Mouse (Mus musculus): ENCODE results near the gene Ncoa4. TPM values are rescaled to one million over a fixed set of nuclear protein-coding genes. Genes with fewer than 3 reads are reported as not detected.
A peak's percentile ranks its signal among the peaks of the same experiment; 100 is the strongest.
"Not testable (repeated sequence)": the region's sequence is repeated elsewhere in the genome, so short reads cannot be mapped to it uniquely, and the experiment has no call there.

Gene Ncoa4
- polyA plus RNA-seq (2012; rRNA removed) (80.7 and 117 TPM in 2 replicates), polyA plus RNA-seq (2014; fragmentation: Nextera tagmentation; extraction: Ambion mirVana) (353 and 363 TPM in 2 replicates)

- Histone ChIP-seq H3K9ac (replicated peaks) (peak within 1 kb of the TSS; percentile 98), H3K4me3 (ENCODE audit: insufficient read depth in 1 of 2, low read depth in 2 of 2, low read length in 2 of 2) (peak within 1 kb of the TSS; percentile 91 to 93), H3K9me3 (ENCODE audit: control insufficient read depth, low read length) (no peaks in the 10 kb centered on the region), H3K27ac (peak within 1 kb of the TSS; percentile 92), H3K36me3 (replicated peaks; ENCODE audit: control insufficient read depth, insufficient read depth, low read depth) (peaks cover 3% of the 10 kb centered on the region; the same call in 1 of the 2 replicates), H3K27me3 (ENCODE audit: control insufficient read depth, insufficient read depth, low read length) (no peaks in the 10 kb centered on the region), H3K4me2 (ENCODE audit: low read depth) (peak within 1 kb of the TSS; percentile 74), H3K4me1 (replicated peaks; ENCODE audit: control insufficient read depth in 2 of 2, insufficient read depth in 2 of 2, low read length in 1 of 2) (peaks cover 42 to 43% of the 10 kb centered on the region in 2 experiments)
- TF ChIP-seq EP300 (IDR thresholded peaks at IDR 0.05; ENCODE audit: low read depth) (peak; percentile 85), CTCF (IDR thresholded peaks at IDR 0.05; ENCODE audit: low read depth) (peak; percentile 38)
- ATAC-seq (ENCODE audit: insufficient read depth) (peak; percentile 92), DNase-seq (ENCODE audit: low read depth in 3 of 3, low spot score in 3 of 3) (peak; percentile 99)
- WGBS (ENCODE audit: insufficient replicate concordance): under 1% methylated on average over 40 of the region's 40 CpGs
Observed at GRCm38 (mm10) chr14:32159690-32160246, at the start of gene Ncoa4. TSS of gene Ncoa4 (plus strand) at chr14:32159865.

GRCm38 (mm10) chr14:32112124-32112523 lies 47.5 kb upstream of the Ncoa4 start:
- H3K4me1 ChIP-seq (replicated peaks; ENCODE audit: control insufficient read depth in 2 of 2, insufficient read depth in 2 of 2, low read length in 1 of 2); H3K9me3 ChIP-seq (ENCODE audit: control insufficient read depth, low read length); H3K9ac ChIP-seq (replicated peaks); H3K4me2 ChIP-seq (ENCODE audit: low read depth); H3K4me3 ChIP-seq (ENCODE audit: insufficient read depth in 1 of 2, low read depth in 2 of 2, low read length in 2 of 2); DNase-seq (ENCODE audit: low read depth in 3 of 3, low spot score in 3 of 3); H3K27me3 ChIP-seq (ENCODE audit: control insufficient read depth, insufficient read depth, low read length); ATAC-seq (ENCODE audit: insufficient read depth); H3K36me3 ChIP-seq (replicated peaks; ENCODE audit: control insufficient read depth, insufficient read depth, low read depth); H3K27ac ChIP-seq: not testable (repeated sequence)
- 77% methylated on average over 10 of the region's 10 CpGs for WGBS (ENCODE audit: insufficient replicate concordance)

- no peak for DNase-seq (ENCODE audit: low read depth in 3 of 3, low spot score in 3 of 3)
- Histone ChIP-seq H3K27me3 (ENCODE audit: control insufficient read depth, insufficient read depth, low read length) (no peaks in the 10 kb centered on the region), H3K27ac (no peak overlapping the region), H3K4me1 (replicated peaks; ENCODE audit: control insufficient read depth in 2 of 2, insufficient read depth in 2 of 2, low read length in 1 of 2) (no peaks in the 10 kb centered on the region), H3K9me3 (ENCODE audit: control insufficient read depth, low read length) (no peaks in the 10 kb centered on the region), H3K9ac (replicated peaks) (no peak overlapping the region), H3K4me3 (ENCODE audit: insufficient read depth in 1 of 2, low read depth in 2 of 2, low read length in 2 of 2) (no peak overlapping the region), H3K4me2 (ENCODE audit: low read depth) (no peak overlapping the region), H3K36me3 (replicated peaks; ENCODE audit: control insufficient read depth, insufficient read depth, low read depth) (no peaks in the 10 kb centered on the region)
- no peak for ATAC-seq (ENCODE audit: insufficient read depth)
- no peak for TF ChIP-seq CTCF (IDR thresholded peaks at IDR 0.05; ENCODE audit: low read depth)
- TF ChIP-seq EP300 (IDR thresholded peaks at IDR 0.05; ENCODE audit: low read depth): no peak
- WGBS (ENCODE audit: insufficient replicate concordance): 63% methylated on average over 11 of the region's 11 CpGs
Observed at GRCm38 (mm10) chr14:32120940-32121919, 38.4 kb upstream of the Ncoa4 start.

GRCm38 (mm10) chr14:32121920-32122315 lies 37.7 kb upstream of the Ncoa4 start:
- peak; percentile 68 for ATAC-seq (ENCODE audit: insufficient read depth)
- TF ChIP-seq CTCF (IDR thresholded peaks at IDR 0.05; ENCODE audit: low read depth) (peak; percentile 92), EP300 (IDR thresholded peaks at IDR 0.05; ENCODE audit: low read depth) (no peak)
- H3K9ac ChIP-seq (replicated peaks): no peak overlapping the region
- no peaks in the 10 kb centered on the region for H3K4me1 ChIP-seq (replicated peaks; ENCODE audit: control insufficient read depth in 2 of 2, insufficient read depth in 2 of 2, low read length in 1 of 2)
- no peaks in the 10 kb centered on the region for H3K36me3 ChIP-seq (replicated peaks; ENCODE audit: control insufficient read depth, insufficient read depth, low read depth)
- no peak overlapping the region for H3K27ac ChIP-seq
- peak in 2 of 3 experiments; percentile 48 to 56 for DNase-seq (ENCODE audit: low read depth in 3 of 3, low spot score in 3 of 3)
- H3K4me3 ChIP-seq (ENCODE audit: insufficient read depth in 1 of 2, low read depth in 2 of 2, low read length in 2 of 2): no peak overlapping the region
- H3K9me3 ChIP-seq (ENCODE audit: control insufficient read depth, low read length): no peaks in the 10 kb centered on the region
- 20% methylated on average over 2 of the region's 2 CpGs for WGBS (ENCODE audit: insufficient replicate concordance)
- H3K27me3 ChIP-seq (ENCODE audit: control insufficient read depth, insufficient read depth, low read length): no peaks in the 10 kb centered on the region
- no peak overlapping the region for H3K4me2 ChIP-seq (ENCODE audit: low read depth)

GRCm38 (mm10) chr14:32124261-32124660 lies 35.4 kb upstream of the Ncoa4 start:
- DNase-seq (ENCODE audit: low read depth in 3 of 3, low spot score in 3 of 3): no peak
- no peaks in the 10 kb centered on the region for H3K9me3 ChIP-seq (ENCODE audit: control insufficient read depth, low read length)
- no peaks in the 10 kb centered on the region for H3K27me3 ChIP-seq (ENCODE audit: control insufficient read depth, insufficient read depth, low read length)
- 0 out of 4 replicates have a peak, but pooled peaks cover 0 to 2% of the 10 kb centered on the region in 2 experiments for H3K4me1 ChIP-seq (replicated peaks; ENCODE audit: control insufficient read depth in 2 of 2, insufficient read depth in 2 of 2, low read length in 1 of 2)
- no peak overlapping the region for H3K4me2 ChIP-seq (ENCODE audit: low read depth)
- H3K4me3 ChIP-seq (ENCODE audit: insufficient read depth in 1 of 2, low read depth in 2 of 2, low read length in 2 of 2): no peak overlapping the region
- no peak for ATAC-seq (ENCODE audit: insufficient read depth)
- no peaks in the 10 kb centered on the region for H3K36me3 ChIP-seq (replicated peaks; ENCODE audit: control insufficient read depth, insufficient read depth, low read depth)
- TF ChIP-seq CTCF (IDR thresholded peaks at IDR 0.05; ENCODE audit: low read depth) (no peak), EP300 (IDR thresholded peaks at IDR 0.05; ENCODE audit: low read depth) (no peak)
- no peak overlapping the region for H3K9ac ChIP-seq (replicated peaks)
- no peak overlapping the region for H3K27ac ChIP-seq
- WGBS (ENCODE audit: insufficient replicate concordance): 65% methylated on average over 3 of the region's 3 CpGs

GRCm38 (mm10) chr14:32125256-32125655 lies 34.4 kb upstream of the Ncoa4 start:
- not testable (repeated sequence) for H3K36me3 ChIP-seq (replicated peaks; ENCODE audit: control insufficient read depth, insufficient read depth, low read depth); H3K4me1 ChIP-seq (replicated peaks; ENCODE audit: control insufficient read depth in 2 of 2, insufficient read depth in 2 of 2, low read length in 1 of 2); H3K27ac ChIP-seq; H3K27me3 ChIP-seq (ENCODE audit: control insufficient read depth, insufficient read depth, low read length); H3K4me2 ChIP-seq (ENCODE audit: low read depth); H3K9ac ChIP-seq (replicated peaks); DNase-seq (ENCODE audit: low read depth in 3 of 3, low spot score in 3 of 3); H3K9me3 ChIP-seq (ENCODE audit: control insufficient read depth, low read length); ATAC-seq (ENCODE audit: insufficient read depth); H3K4me3 ChIP-seq (ENCODE audit: insufficient read depth in 1 of 2, low read depth in 2 of 2, low read length in 2 of 2)
- 66% methylated on average over 5 of the region's 5 CpGs for WGBS (ENCODE audit: insufficient replicate concordance)
